Mouse (Mus musculus): ENCODE results near the gene Mrpl24. TPM values are rescaled to one million over a fixed set of nuclear protein-coding genes. Genes with fewer than 3 reads are reported as not detected.

The Mrpl24 gene
- total and polyA plus RNA-seq, 2 experiments from 2014 or later: 39.7 to 41.7 TPM

DNA sequence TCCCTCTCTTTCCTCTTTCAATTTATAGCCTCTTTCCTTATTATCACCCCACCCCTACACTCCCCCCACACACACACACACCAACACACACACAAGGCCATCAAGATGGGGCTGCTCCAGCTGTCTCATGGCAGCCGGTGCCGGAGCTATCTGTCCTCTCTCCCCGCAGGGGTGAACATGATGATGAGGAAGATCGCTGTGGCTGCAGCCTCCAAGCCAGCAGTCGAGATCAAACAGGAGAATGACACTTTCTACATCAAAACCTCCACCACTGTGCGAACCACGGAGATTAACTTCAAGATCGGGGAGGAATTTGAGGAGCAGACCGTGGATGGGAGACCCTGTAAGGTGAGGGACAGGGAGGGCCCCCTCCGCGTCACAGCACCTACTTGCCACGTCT is 32.6 kb downstream of the Mrpl24 start:
- peak overlapping the region; percentile 3; the same call in 1 of the 2 replicates for H3K4me3 ChIP-seq (ENCODE audit: low read depth, low read length)
- no peaks in the 10 kb centered on the region for H3K9me3 ChIP-seq (ENCODE audit: low read length)
- H3K4me2 ChIP-seq (ENCODE audit: low read depth, low read length, poor library complexity, severe bottlenecking): peak overlapping the region; percentile 25
- H3K36me3 ChIP-seq (ENCODE audit: insufficient read depth, low read length): no peaks in the 10 kb centered on the region
- ATAC-seq (ENCODE audit: low FRiP score): peak; percentile 6; the same call in 1 of the 2 replicates
- 0 out of 2 replicates have a peak, but pooled peaks cover 4% of the 10 kb centered on the region for H3K27me3 ChIP-seq (ENCODE audit: insufficient read depth, low read length)
- no peak for TF ChIP-seq CTCF (IDR thresholded peaks at IDR 0.05)
- 20% methylated on average over 12 of the region's 12 CpGs for WGBS
- H3K27ac ChIP-seq (ENCODE audit: low read depth, low read length): no peak overlapping the region
- peaks cover 14% of the 10 kb centered on the region for H3K4me1 ChIP-seq (ENCODE audit: insufficient read depth, low read length)
- no peak overlapping the region; the same call in 1 of the 2 replicates for H3K9ac ChIP-seq (replicated peaks; ENCODE audit: low read length, poor library complexity, severe bottlenecking)
- no peak for DNase-seq (ENCODE audit: low spot score)

- H3K27ac ChIP-seq (ENCODE audit: low read depth, low read length): peak overlapping the region; percentile 6; the same call in 1 of the 2 replicates
- H3K27me3 ChIP-seq (ENCODE audit: insufficient read depth, low read length): 0 out of 2 replicates have a peak, but pooled peaks cover 4% of the 10 kb centered on the region
- DNase-seq (ENCODE audit: low spot score) (peak; percentile 63), ATAC-seq (ENCODE audit: low FRiP score) (peak; percentile 47; the same call in 1 of the 2 replicates)
- H3K4me1 ChIP-seq (ENCODE audit: insufficient read depth, low read length): peaks cover 10% of the 10 kb centered on the region
- no peak for TF ChIP-seq CTCF (IDR thresholded peaks at IDR 0.05)
- H3K4me2 ChIP-seq (ENCODE audit: low read depth, low read length, poor library complexity, severe bottlenecking): peak overlapping the region; percentile 25
- no peaks in the 10 kb centered on the region for H3K36me3 ChIP-seq (ENCODE audit: insufficient read depth, low read length)
- H3K9me3 ChIP-seq (ENCODE audit: low read length): no peaks in the 10 kb centered on the region
- no peak overlapping the region for H3K9ac ChIP-seq (replicated peaks; ENCODE audit: low read length, poor library complexity, severe bottlenecking)
- H3K4me3 ChIP-seq (ENCODE audit: low read depth, low read length): peak overlapping the region; percentile 3; the same call in 1 of the 2 replicates
- 4% methylated on average over 4 of the region's 5 CpGs for WGBS
Measured at GRCm38 (mm10) chr3:87952440-87952839, 33.1 kb downstream of the Mrpl24 start.

DNA sequence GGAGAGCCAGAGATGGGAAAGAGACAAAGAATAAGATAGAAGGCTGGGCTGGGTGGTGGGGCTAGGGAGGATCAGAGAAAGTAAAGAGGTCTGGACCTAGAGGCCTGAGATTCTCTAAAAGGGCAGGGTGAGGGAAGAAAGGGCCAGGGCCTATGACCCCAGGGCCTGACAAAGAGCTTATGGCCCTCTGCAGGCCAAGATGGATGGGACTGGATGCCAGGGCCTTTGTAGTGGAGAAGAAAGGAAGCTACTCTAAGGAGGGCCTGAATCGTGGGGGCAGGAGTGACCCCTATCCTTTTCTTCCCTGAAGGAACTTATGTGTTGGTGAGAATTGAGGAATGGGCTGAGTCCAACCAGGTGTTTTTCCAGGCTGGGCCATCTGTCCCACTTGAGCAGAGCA is 38.8 kb downstream of the Mrpl24 start:
- Histone ChIP-seq H3K27me3 (ENCODE audit: insufficient read depth, low read length) (0 out of 2 replicates have a peak, but pooled peaks cover 3% of the 10 kb centered on the region), H3K27ac (ENCODE audit: low read depth, low read length) (no peak overlapping the region), H3K9me3 (ENCODE audit: low read length) (no peaks in the 10 kb centered on the region), H3K36me3 (ENCODE audit: insufficient read depth, low read length) (no peaks in the 10 kb centered on the region), H3K4me1 (ENCODE audit: insufficient read depth, low read length) (no peaks in the 10 kb centered on the region), H3K4me3 (ENCODE audit: low read depth, low read length) (no peak overlapping the region), H3K4me2 (ENCODE audit: low read depth, low read length, poor library complexity, severe bottlenecking) (no peak overlapping the region), H3K9ac (replicated peaks; ENCODE audit: low read length, poor library complexity, severe bottlenecking) (no peak overlapping the region)
- DNase-seq (ENCODE audit: low spot score) (no peak), ATAC-seq (ENCODE audit: low FRiP score) (no peak)
- TF ChIP-seq CTCF (IDR thresholded peaks at IDR 0.05): no peak
- 5% methylated on average over 1 of the region's 1 CpGs for WGBS

DNA sequence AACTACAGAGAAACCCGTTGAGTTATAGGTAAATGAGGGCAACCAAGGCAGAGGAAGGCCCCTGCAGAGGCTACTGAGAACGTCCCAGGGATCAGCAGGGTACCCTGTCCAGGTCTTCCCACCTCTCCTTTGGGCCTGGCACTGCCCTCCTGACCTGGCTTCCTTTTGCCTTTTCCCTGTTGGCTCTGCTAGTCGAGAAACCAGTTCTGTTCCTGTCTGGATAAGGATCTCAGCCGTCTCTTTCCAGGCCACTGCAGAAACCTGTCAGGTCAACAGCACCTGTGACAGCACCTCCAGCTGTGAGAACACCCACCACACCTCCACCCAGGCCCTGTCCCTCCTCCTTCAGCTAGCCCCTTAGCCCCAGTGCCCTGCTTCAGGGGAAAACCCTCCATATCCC is 39.2 kb downstream of the Mrpl24 start:
- TF ChIP-seq CTCF (IDR thresholded peaks at IDR 0.05): no peak
- Histone ChIP-seq H3K4me3 (ENCODE audit: low read depth, low read length) (no peak overlapping the region), H3K27ac (ENCODE audit: low read depth, low read length) (no peak overlapping the region), H3K36me3 (ENCODE audit: insufficient read depth, low read length) (no peaks in the 10 kb centered on the region), H3K9ac (replicated peaks; ENCODE audit: low read length, poor library complexity, severe bottlenecking) (no peak overlapping the region), H3K9me3 (ENCODE audit: low read length) (no peaks in the 10 kb centered on the region), H3K4me1 (ENCODE audit: insufficient read depth, low read length) (no peaks in the 10 kb centered on the region), H3K27me3 (ENCODE audit: insufficient read depth, low read length) (0 out of 2 replicates have a peak, but pooled peaks cover 3% of the 10 kb centered on the region), H3K4me2 (ENCODE audit: low read depth, low read length, poor library complexity, severe bottlenecking) (no peak overlapping the region)
- no peak for ATAC-seq (ENCODE audit: low FRiP score)
- 42% methylated on average over 4 of the region's 4 CpGs for WGBS
- DNase-seq (ENCODE audit: low spot score): no peak

DNA sequence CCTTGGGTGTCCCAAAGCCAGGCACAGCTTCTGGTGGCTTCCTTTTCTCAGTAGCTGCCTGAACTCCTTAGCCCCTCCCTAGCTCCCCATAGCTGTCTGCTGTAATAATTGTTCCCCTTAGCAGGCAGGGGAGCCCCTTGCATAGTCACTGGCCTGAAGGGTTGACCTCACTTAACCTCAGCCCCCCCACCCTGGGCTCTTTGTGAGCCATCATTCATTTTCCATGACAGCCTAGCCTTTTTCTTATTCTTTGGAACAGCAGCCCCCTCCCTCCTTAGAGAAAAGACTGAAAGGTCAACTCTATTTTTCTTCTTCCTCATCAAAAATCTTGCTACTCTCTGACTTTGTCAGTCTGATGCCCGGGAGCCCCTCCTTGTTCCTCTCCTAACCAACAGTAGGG is 39.7 kb downstream of the Mrpl24 start:
- no peaks in the 10 kb centered on the region for H3K9me3 ChIP-seq (ENCODE audit: low read length)
- TF ChIP-seq CTCF (IDR thresholded peaks at IDR 0.05): no peak
- ATAC-seq (ENCODE audit: low FRiP score) (no peak), DNase-seq (ENCODE audit: low spot score) (no peak)
- no peaks in the 10 kb centered on the region for H3K4me1 ChIP-seq (ENCODE audit: insufficient read depth, low read length)
- 13% methylated on average over 1 of the region's 1 CpGs for WGBS
- no peak overlapping the region for H3K4me2 ChIP-seq (ENCODE audit: low read depth, low read length, poor library complexity, severe bottlenecking)
- no peak overlapping the region for H3K27ac ChIP-seq (ENCODE audit: low read depth, low read length)
- 0 out of 2 replicates have a peak, but pooled peaks cover 3% of the 10 kb centered on the region for H3K27me3 ChIP-seq (ENCODE audit: insufficient read depth, low read length)
- no peak overlapping the region for H3K9ac ChIP-seq (replicated peaks; ENCODE audit: low read length, poor library complexity, severe bottlenecking)
- H3K36me3 ChIP-seq (ENCODE audit: insufficient read depth, low read length): no peaks in the 10 kb centered on the region
- H3K4me3 ChIP-seq (ENCODE audit: low read depth, low read length): no peak overlapping the region

DNA sequence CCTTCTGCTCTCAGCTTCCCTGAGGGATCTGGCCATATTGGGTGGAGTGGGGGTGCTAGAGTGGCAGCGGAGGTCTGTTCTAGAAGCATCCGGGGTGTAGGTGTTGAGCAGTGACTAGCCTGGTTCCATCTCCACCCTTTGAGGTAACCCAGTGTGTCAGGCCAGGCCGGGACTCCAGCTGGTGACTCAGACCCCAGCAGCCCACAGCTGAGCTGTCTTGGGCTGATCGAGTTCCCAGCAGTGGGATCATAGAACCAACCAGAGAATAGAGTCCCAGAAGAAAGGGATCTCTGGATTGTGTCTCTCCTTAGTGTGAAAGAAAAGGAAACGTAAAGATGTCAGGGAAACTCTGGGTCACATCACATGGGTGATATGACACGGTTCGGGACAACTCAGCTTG is 40.1 kb downstream of the Mrpl24 start:
- H3K4me1 ChIP-seq (ENCODE audit: insufficient read depth, low read length): no peaks in the 10 kb centered on the region

More for the DNA sequence above, 40.1 kb downstream of the Mrpl24 start:
- H3K4me3 ChIP-seq (ENCODE audit: low read depth, low read length): no peak overlapping the region
- H3K36me3 ChIP-seq (ENCODE audit: insufficient read depth, low read length): no peaks in the 10 kb centered on the region
- WGBS: 71% methylated on average over 7 of the region's 7 CpGs
- H3K27ac ChIP-seq (ENCODE audit: low read depth, low read length): no peak overlapping the region
- no peaks in the 10 kb centered on the region for H3K9me3 ChIP-seq (ENCODE audit: low read length)
- TF ChIP-seq CTCF (IDR thresholded peaks at IDR 0.05): no peak
- H3K27me3 ChIP-seq (ENCODE audit: insufficient read depth, low read length): 0 out of 2 replicates have a peak, but pooled peaks cover 3% of the 10 kb centered on the region
- no peak overlapping the region for H3K4me2 ChIP-seq (ENCODE audit: low read depth, low read length, poor library complexity, severe bottlenecking)
- no peak for ATAC-seq (ENCODE audit: low FRiP score)
- no peak for DNase-seq (ENCODE audit: low spot score)
- H3K9ac ChIP-seq (replicated peaks; ENCODE audit: low read length, poor library complexity, severe bottlenecking): no peak overlapping the region
